Mouse (Mus musculus) naive thymus-derived CD4-positive, alpha-beta T cell, adult 2 months (primary cell): ENCODE data around the gene Cited2.

Experiments used
- DNase-seq: peaks from one replicate; pipeline ENCODE4 v3.0.0-alpha.2; 2011; ENCODE audit warnings: low read depth

The Cited2 gene

GRCm38 (mm10) chr10:17722653-17723410 lies at the start of gene Cited2:
TSS of gene Cited2 (plus strand) at chr10:17723218.
- peak; percentile 98 for DNase-seq

GRCm38 (mm10) chr10:17674454-17674853 lies 48.6 kb upstream of the Cited2 start:
- no peak for DNase-seq

DNA sequence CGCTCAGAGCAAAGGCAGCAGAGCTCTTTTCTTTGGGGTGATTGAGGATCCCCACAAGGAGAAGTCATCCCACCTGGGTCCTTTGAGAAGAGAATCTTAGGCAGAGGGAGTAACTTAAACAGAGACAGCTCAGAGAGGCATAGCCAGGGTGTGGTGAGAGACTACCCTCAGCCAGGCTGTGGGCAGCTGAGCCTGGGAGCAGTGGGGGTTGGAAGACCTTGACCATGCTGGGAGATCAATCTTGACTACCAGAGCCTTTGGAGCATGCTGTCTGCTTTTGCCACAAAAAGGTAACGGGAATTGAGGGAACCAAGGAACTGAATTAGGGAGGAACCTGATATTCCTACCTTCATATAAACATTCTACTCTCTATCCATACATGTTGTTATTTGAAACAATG lies 48.1 kb upstream of the Cited2 start:
- DNase-seq = no peak

- DNase-seq = no peak
Measured at GRCm38 (mm10) chr10:17676464-17676863, 46.6 kb upstream of the Cited2 start.

DNA sequence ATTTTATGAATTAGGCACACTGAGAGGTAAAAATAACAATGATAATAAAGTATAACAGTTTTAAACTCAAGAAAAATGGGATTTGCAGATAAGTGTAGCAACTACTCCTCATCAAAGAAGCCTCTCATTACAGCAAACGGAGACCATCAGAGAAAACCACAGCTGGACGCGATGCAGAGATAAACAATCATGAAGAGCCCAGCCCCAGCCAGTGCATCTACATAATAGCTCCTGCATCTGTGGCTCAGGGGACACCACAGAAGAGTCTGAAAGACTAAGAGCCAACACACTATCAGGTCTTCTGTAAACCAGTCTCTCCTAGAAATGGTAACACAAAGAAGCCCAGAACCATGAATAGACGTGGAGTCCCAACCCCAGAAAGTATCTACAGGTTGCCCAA lies 45.7 kb upstream of the Cited2 start:
- DNase-seq = no peak

DNA sequence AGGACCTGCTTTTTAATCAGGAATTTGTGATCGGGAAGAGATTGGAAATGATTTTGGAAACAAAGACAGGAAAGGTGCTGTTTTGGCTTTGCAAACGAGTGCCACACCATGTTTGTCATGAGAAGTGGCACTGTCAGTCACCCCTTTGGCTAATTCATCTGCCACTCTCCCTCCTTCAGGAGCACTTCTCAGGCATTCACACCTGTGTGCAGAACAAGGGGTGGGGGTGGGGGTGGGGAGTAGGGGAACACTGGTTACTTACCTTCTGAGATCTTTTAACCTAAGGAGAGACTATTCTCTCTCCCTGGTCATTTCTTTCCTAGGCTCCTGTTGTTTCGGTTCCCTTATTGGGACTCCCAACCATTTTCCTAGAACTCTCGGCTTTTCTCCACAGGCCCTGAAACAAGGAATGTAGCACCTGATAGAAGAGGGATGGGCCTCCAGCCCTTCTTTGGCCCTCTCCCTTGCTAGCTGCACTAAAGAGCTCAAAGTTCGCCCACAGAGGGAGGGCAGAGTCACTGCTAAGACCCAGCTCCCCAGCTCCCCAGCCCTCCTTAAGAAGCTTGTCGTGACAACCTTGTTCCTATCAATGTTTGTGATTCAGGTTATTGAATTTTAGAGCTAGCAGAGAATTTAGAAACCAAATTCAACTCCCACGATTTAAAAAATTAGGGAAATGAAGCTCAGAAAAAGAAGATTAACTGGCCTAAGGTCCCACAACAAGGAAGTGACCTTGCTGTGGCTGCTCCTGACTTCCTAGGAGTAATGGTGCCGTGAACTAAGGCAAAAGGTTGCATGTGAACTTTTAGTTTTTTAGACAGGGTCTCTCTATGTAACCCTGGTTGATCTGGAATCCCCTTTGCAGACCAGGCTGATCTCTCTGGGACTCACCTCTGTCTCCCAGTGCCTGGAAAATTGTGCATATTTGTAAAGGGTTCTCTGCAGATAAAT lies 42.3 kb upstream of the Cited2 start:
- no peak for DNase-seq

- DNase-seq = no peak
Measured at GRCm38 (mm10) chr10:17681386-17681785, 41.6 kb upstream of the Cited2 start.

- DNase-seq = peak; percentile 10
Measured at GRCm38 (mm10) chr10:17683852-17684428, 39.1 kb upstream of the Cited2 start.

DNA sequence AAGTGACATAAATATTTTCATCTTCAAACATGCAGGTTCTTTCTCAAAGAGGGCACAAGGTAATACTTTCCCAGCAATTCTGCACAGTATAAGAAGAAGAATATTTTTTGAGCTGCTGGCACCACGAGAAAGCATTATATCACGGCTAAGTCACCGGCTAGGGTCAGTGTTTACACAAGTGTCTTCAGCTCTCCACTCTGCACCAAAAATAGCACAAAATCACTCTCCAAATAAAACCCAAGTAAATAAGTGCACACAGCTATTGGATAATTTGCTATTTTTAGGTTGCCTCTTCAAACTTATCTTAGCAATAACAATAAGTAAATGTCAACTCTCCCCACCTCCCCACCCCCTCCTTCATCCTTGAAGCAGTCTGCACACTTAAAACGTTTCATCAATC lies 33.2 kb upstream of the Cited2 start:
- DNase-seq = no peak

GRCm38 (mm10) chr10:17691709-17692108 lies 31.3 kb upstream of the Cited2 start:
- no peak for DNase-seq

DNA sequence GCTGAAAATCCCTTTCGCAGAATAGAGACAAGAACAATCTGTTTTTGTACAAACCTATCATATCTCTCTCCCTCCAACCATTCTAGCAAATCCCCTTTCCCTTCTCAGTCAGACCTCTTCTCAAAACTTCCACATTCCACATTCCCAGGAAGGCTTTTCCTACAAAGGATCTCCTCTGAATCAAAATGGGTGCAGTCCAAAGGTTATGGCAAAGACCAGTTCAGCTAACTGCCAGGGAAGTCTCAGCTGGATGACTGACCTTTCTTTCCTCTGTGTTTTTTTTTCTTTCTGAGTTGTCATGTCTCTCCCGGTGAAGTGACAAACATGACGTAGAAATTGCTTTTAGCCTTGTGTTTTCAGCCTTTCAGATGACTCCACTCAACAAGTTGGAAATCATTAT lies 27.2 kb upstream of the Cited2 start:
- DNase-seq = no peak

DNA sequence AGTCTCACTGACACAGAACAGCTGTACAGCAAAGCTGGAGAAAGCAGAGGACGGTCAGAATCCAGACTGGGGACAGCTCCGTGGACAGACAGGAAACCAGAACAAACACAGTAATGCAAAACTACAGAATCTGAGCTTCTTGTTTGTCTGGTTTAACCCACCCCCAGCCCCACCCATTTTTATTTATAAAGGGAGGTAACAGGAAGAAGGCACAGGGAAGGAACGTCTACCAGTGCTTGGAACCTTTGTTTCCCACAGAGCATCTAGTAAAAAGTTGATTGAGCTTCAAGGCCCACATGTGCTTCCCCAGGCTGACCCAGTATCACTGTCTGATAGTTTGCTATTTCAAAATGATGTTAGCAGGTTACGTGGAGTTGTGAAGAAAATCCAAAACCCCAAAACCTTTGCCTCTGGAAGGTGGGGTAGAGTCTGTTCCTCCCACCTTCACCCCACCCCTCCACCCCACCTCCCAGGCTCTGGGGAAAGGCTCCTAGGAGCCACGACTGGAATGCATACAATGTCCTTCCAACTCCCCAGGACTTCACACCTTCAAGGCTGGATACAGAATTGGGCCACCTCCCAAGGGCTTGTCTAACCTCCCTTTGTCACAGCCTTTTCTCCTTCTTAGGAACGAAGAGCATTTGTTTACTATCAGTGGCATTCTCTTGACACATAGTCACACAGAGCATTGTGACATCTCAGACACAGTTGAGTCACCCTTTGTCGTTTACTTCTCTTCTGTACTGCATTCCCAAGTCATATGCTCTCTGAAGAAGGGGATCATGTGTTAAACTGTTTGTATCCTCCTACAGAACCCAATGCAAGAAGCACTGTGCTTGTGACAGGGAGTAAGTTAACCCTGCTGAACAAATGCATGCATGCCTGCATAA lies 25.4 kb upstream of the Cited2 start:
- DNase-seq = no peak

DNA sequence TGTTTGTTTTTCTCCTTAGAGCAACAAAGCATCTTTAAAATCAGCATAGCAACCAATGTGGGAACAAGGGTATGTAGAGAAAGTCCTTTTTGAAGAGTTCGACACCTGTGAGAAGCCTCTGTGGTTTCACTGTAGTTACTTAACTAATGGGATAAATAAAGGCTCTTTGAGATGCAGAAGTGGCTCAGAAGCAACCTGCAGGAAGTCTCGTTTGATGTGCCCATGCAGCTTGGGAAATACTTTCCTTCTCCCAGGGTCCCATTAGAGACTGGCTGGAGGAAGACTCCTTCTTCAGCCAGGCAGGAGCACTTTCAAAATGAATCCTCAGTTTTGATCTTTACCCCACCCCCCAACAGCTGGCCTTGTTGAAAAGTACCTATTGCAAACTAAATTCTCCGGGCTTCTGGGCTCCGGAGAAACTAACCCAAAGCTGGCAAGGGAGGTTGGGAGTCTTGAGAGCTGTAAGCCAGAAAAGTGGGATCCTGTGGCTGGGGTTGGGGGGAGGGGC lies 17.5 kb upstream of the Cited2 start:
- DNase-seq = no peak

GRCm38 (mm10) chr10:17710753-17711152 lies 12.3 kb upstream of the Cited2 start:
- no peak for DNase-seq

DNA sequence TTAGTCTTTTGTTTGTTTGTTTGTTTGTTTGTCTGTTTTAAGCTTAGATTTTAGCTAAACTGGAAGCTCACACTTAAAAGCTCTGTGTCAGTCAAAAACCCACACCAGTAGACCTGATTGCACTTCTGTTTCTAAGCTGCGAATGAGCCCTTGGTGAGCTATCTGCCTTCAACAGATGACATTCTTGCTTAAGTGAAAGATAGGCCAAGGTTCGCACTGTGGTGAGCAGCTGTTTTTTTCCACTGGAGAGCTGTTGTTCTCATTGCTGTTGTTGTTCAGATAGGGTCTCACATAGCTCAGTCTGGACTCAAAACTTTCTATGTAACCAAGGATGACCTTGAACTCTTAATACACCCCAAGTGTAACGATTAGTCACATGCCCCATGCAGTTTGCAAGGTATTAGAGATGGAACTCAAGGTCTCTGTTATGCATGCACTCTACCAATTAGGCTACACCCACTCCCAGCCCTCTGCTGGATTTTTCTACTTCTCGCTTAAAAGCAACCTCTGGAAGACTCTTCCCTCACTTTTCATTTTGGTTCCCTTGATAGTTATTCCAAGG lies 3.9 kb upstream of the Cited2 start:
- DNase-seq = no peak

DNA sequence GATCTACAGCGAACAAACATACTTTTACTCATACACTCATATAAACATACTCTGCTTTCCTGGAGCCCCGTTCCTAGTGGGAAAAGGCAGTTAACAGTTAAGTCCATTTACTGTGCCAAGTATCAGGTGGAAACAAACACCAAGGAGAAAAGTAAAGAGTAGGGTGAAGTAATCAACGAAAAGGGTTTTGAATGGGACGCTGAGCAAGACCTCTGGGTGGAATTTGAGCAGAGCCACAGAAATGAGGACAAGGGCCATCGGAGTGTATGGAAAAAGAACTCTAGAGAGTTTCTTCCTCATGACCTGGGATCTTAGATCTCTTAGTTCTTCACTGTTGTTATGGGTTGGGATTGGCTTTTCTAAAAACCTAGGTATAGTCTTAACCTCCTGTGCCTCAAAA lies 3.4 kb upstream of the Cited2 start:
- no peak for DNase-seq

DNA sequence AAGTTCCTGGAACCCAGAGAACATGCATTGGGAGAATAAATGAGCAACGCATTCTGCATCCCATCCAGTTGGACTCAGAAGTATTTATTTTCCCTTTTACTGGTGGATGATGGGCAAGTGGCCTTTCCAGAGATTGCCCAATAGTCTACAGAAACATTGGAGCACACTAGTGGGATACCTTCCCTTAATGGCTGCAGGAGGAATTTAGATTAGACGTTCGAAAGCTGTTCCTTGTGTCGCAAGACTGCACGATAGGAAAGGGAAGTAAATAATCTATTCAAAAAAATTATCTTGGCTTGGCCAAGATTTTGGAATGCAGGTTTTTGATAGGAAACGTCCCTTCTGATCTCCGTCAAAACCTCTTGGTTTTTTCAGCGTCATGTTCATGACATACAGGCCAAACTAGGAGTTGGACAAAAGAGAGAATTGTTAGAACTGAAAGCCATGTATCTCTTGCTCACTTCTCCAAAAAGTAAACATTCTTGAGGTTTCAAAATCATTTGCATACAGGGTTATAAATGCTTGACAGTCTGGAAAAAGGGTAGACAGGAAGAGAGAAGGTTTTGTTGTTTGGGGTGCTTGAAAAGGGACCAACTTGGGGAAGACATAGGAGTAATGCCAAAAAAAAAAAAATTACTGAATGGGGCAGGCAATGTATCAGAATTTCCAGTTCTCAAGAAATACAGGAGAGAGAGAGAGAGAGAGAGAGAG lies 2.0 kb upstream of the Cited2 start:
- DNase-seq = no peak

GRCm38 (mm10) chr10:17721602-17722121 lies 1.4 kb upstream of the Cited2 start:
- DNase-seq = peak; percentile 70

DNA sequence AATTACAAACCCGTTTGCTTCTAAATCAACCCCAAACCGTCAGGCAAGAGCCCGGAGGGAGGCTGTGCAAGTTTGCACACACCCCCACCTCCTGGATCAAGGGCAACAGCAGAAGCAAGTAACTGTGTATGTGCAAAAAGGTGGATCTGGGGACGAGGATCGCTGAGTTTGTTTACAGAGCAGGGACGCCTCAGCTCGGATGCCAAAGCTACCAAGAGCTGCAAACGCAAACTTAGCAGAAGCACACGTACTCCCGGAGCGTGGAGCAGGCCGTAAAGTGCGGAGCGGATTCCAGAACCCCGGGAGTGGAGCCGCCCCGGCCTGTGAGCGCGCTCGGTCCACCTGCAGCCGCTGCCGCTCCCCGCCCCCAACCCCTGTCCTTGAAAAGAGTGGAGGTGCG lies 860 bp upstream of the Cited2 start:
- peak; percentile 93 for DNase-seq

GRCm38 (mm10) chr10:17723421-17723841 lies 413 bp downstream of the Cited2 start:
- no peak for DNase-seq
